Mouse (Mus musculus) MEL (cell line): Measurements from ENCODE around the gene Hgfac.

Experiments
- BHLHE40 ChIP-seq: IDR thresholded peaks from 2 replicates; pipeline ENCODE4 v1.6.1; 2012; ENCODE audit warnings: low read depth, mild to moderate bottlenecking, inconsistent platforms, low read length, improper control_type of control experiment, borderline replicate concordance
- CTCF ChIP-seq, 3 experiments: IDR thresholded peaks in 2 of 3; conservative IDR thresholded peaks in 1 of 3; 2 replicates each; pipeline ENCODE4 v1.5.1; 2011 to 2012; ENCODE audit warnings: low read length in 3 of 3, low read depth in 2 of 3, mild to moderate bottlenecking in 2 of 3, improper control_type of control experiment in 1 of 3, inconsistent platforms in 1 of 3, mixed read lengths in 1 of 3, moderate library complexity in 1 of 3; ENCODE audit not compliant: control insufficient read depth in 1 of 3, insufficient read depth in 1 of 3, poor library complexity in 1 of 3, severe bottlenecking in 1 of 3
- GATA1 ChIP-seq: IDR thresholded peaks from 2 replicates; pipeline ENCODE4 v1.6.1; 2011; ENCODE audit warnings: low read depth, low read length, improper control_type of control experiment
- MAX ChIP-seq: IDR thresholded peaks from 2 replicates; pipeline ENCODE4 v1.6.1; 2011; ENCODE audit warnings: low read length, improper control_type of control experiment
- NELFE ChIP-seq: IDR thresholded peaks from 2 replicates; pipeline ENCODE4 v1.6.1; 2011; ENCODE audit warnings: low read depth, low read length, improper control_type of control experiment
- POLR2A ChIP-seq, 2 experiments: IDR thresholded peaks; 2 replicates each; pipeline ENCODE4 v1.6.1; 2011 to 2012; ENCODE audit warnings: low read length in 2 of 2, mild to moderate bottlenecking in 2 of 2, control low read depth in 1 of 2, improper control_type of control experiment in 1 of 2, low read depth in 1 of 2, moderate library complexity in 1 of 2; ENCODE audit not compliant: control insufficient read depth in 1 of 2, insufficient read depth in 1 of 2, poor library complexity in 1 of 2
- POLR2AphosphoS2 ChIP-seq: IDR thresholded peaks from 2 replicates; pipeline ENCODE4 v1.6.1; 2011; ENCODE audit warnings: low read length, improper control_type of control experiment
- SIN3A ChIP-seq: IDR thresholded peaks from 2 replicates; pipeline ENCODE4 v1.6.1; 2012; ENCODE audit warnings: low read length, improper control_type of control experiment, inconsistent platforms
- TBP ChIP-seq: IDR thresholded peaks from 2 replicates; pipeline ENCODE4 v1.8.0; 2011; ENCODE audit warnings: low read depth, low read length, improper control_type of control experiment
- USF1 ChIP-seq: IDR thresholded peaks from 2 replicates; pipeline ENCODE4 v1.6.1; 2014; ENCODE audit warnings: low read depth, mild to moderate bottlenecking, inconsistent platforms, low read length, improper control_type of control experiment, moderate library complexity
- ZNF384 ChIP-seq: IDR thresholded peaks from 2 replicates; pipeline ENCODE4 v1.6.1; 2012; ENCODE audit warnings: low read depth, mild to moderate bottlenecking, inconsistent platforms, low read length, improper control_type of control experiment

DNA sequence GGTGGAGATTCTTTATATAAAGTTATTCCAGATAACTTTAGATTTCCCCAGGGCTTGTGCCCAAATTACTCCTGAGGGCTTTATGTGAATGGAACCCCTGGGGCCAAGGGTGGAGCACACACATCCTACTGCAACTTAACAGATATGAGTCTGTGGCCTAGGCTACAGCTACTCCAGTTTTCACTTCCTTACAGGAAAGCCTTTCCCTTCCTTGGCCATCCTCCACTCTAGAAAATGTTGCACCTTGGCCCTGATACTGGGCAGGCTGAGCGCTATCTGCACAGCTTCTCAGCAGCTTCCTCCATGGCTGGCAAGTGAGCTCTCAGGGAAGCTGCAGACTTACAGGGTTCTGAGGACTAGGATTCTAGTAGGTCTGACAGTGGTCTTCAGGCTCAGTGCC is 12.0 kb upstream of the Hgfac start:
- TF ChIP-seq CTCF (IDR thresholded peaks at IDR 0.05 in 2 of 3, conservative IDR thresholded peaks at IDR 0.05 in 1 of 3; ENCODE audit: control insufficient read depth in 1 of 3, insufficient read depth in 1 of 3, low read depth in 2 of 3, low read length in 3 of 3, poor library complexity in 1 of 3, severe bottlenecking in 1 of 3) (no peak), TBP (no peak), USF1 (no peak), POLR2A (IDR thresholded peaks at IDR 0.05; ENCODE audit: control insufficient read depth in 1 of 2, insufficient read depth in 1 of 2, low read depth in 1 of 2, low read length in 2 of 2, poor library complexity in 1 of 2) (no peak), SIN3A (no peak), POLR2AphosphoS2 (no peak), BHLHE40 (no peak), MAX (no peak), NELFE (no peak), GATA1 (no peak), ZNF384 (no peak)
